Mouse (Mus musculus): ENCODE data around the gene Gucy1b2. TPM values are rescaled to one million over a fixed set of nuclear protein-coding genes. Genes with fewer than 3 reads are reported as not detected.

The Gucy1b2 gene
- polyA plus RNA-seq, 1 experiment from 2014 or later, result 0.41 TPM

Other genes with a start within 250 kb of the Gucy1b2 start
- 26.2 and 29.7 TPM in 2 replicates for gene Rnaseh2b, start 163.7 kb downstream of the Gucy1b2 start, polyA plus RNA-seq (2014; fragmentation: Nextera tagmentation; extraction: Ambion mirVana)
- 15.8 and 22.0 TPM in 2 replicates for gene Dleu7, start 163.2 kb downstream of the Gucy1b2 start, polyA plus RNA-seq (2014; fragmentation: Nextera tagmentation; extraction: Ambion mirVana)
- gene Fam124a, start 99.4 kb upstream of the Gucy1b2 start, polyA plus RNA-seq (2014; fragmentation: Nextera tagmentation; extraction: Ambion mirVana), result 29.3 and 32.7 TPM in 2 replicates
- gene Gm4131, start 110.6 kb upstream of the Gucy1b2 start, polyA plus RNA-seq (2014; fragmentation: Nextera tagmentation; extraction: Ambion mirVana), result 0.17 and 0.30 TPM in 2 replicates
- 0.13 TPM in 1 of 2 replicates, not detected in the other for gene Serpine3, start 207.4 kb upstream of the Gucy1b2 start, polyA plus RNA-seq (2014; fragmentation: Nextera tagmentation; extraction: Ambion mirVana)

All from hindbrain, embryonic 14.5 days (tissue).